Mouse (Mus musculus) ES-E14 (cell line): ENCODE data around the gene Naa20. TPM values are rescaled to one million over a fixed set of nuclear protein-coding genes. Genes with fewer than 3 reads are reported as not detected.
"Not testable (repeated sequence)": the region's sequence is repeated elsewhere in the genome, so short reads cannot be mapped to it uniquely, and the experiment has no call there.

Source experiments
- DNase-seq: peaks from one replicate; pipeline ENCODE4 v3.0.0-alpha.2; 2013; ENCODE audit warnings: low read depth, low spot score
- H3K27ac ChIP-seq: 2 replicates; pipeline ENCODE4 v1.5.1; 2012; ENCODE audit warnings: low read depth, mild to moderate bottlenecking, low read length, moderate library complexity, mixed read lengths; ENCODE audit not compliant: poor library complexity, insufficient read depth, severe bottlenecking
- H3K36me3 ChIP-seq: 2 replicates; pipeline ENCODE4 v1.6.1; 2012; ENCODE audit warnings: mild to moderate bottlenecking, low read length, moderate library complexity, mixed read lengths; ENCODE audit not compliant: control insufficient read depth, poor library complexity, insufficient read depth, severe bottlenecking
- H3K4me1 ChIP-seq, 2 experiments: fragments of 150-350 bp in 1 of 2; sonication (generic) in 1 of 2; 2 replicates each; pipeline ENCODE4 v1.6.1; 2012; ENCODE audit warnings: low read length in 2 of 2, mild to moderate bottlenecking in 1 of 2, mixed read lengths in 1 of 2; ENCODE audit not compliant: control insufficient read depth in 2 of 2, insufficient read depth in 2 of 2, poor library complexity in 1 of 2
- H3K4me3 ChIP-seq, 2 experiments: fragments of 150-350 bp in 1 of 2; sonication (generic) in 1 of 2; 2 replicates each; pipeline ENCODE4 v1.5.1; 2012; ENCODE audit warnings: low read length in 2 of 2, low read depth in 1 of 2, mild to moderate bottlenecking in 1 of 2, mixed read lengths in 1 of 2; ENCODE audit not compliant: insufficient read depth in 1 of 2, poor library complexity in 1 of 2, severe bottlenecking in 1 of 2
- H3K9ac ChIP-seq: 2 replicates; pipeline ENCODE4 v1.6.1; 2012; ENCODE audit warnings: low read depth, mild to moderate bottlenecking, low read length, mixed read lengths; ENCODE audit not compliant: poor library complexity, insufficient read depth, severe bottlenecking
- H3K9me3 ChIP-seq: fragments of 150-350 bp; sonication (generic); 2 replicates; pipeline ENCODE4 v1.6.1; 2012; ENCODE audit warnings: low read depth, mild to moderate bottlenecking, low read length; ENCODE audit not compliant: control insufficient read depth, insufficient read depth
- CHD2 ChIP-seq: IDR thresholded peaks from 2 replicates; pipeline ENCODE4 v1.6.1; 2014; ENCODE audit warnings: mild to moderate bottlenecking, low read depth, low read length, inconsistent platforms
- HCFC1 ChIP-seq: IDR thresholded peaks from 2 replicates; pipeline ENCODE4 v1.6.1; 2012; ENCODE audit warnings: low read length, inconsistent platforms, borderline replicate concordance; ENCODE audit not compliant: insufficient read depth
- MAFK ChIP-seq: IDR thresholded peaks from 2 replicates; pipeline ENCODE4 v1.6.1; 2014; ENCODE audit warnings: mild to moderate bottlenecking, low read depth, low read length, inconsistent platforms; ENCODE audit not compliant: insufficient read depth
- ZC3H11A ChIP-seq: IDR thresholded peaks from 2 replicates; pipeline ENCODE4 v1.6.1; 2012; ENCODE audit warnings: low read depth, mild to moderate bottlenecking, inconsistent platforms, low read length, borderline replicate concordance
- ZNF384 ChIP-seq: IDR thresholded peaks from 2 replicates; pipeline ENCODE4 v1.6.1; 2012; ENCODE audit warnings: low read depth, low read length, inconsistent platforms
- in situ Hi-C, 2 experiments: fragments of 600-800 bp; cut with MboI; formaldehyde crosslinking; loops; one replicate each; pipeline ENCODE4 v1.15.1; 2025; ENCODE audit warnings: low sequenced_read_pairs in 2 of 2, inconsistent platforms in 1 of 2; ENCODE audit not compliant: unreplicated experiment in 2 of 2
- total RNA-seq: library from RNA; depleted of rRNA; stranded (reverse); fragments of 300-350 nt; gene quantifications from 2 replicates; pipeline ENCODE4 v1.2.3, GENCODE M21; 2012

The Naa20 gene
- total RNA-seq, 1 experiment, result 87.6 TPM

GRCm38 (mm10) chr2:145903061-145903901 is 1.4 kb downstream of the Naa20 start:
- DNase-seq, result peak; percentile 81
- Histone ChIP-seq H3K4me1 (peaks cover 6 to 15% of the 10 kb centered on the region in 2 experiments; a peak in 3 of 4 replicates), H3K9me3 (no peaks in the 10 kb centered on the region), H3K27ac (peak overlapping the region; percentile 72), H3K36me3 (peaks cover 7% of the 10 kb centered on the region), H3K4me3 (peak overlapping the region; percentile 90 to 92), H3K9ac (peak overlapping the region; percentile 93)
- in situ Hi-C loops, result no loop called here
- TF ChIP-seq ZNF384, result peak; percentile 60
- peak; percentile 80 for TF ChIP-seq HCFC1
- TF ChIP-seq CHD2, result peak; percentile 67; the same call in 1 of the 2 replicates
- TF ChIP-seq MAFK, result no peak
- TF ChIP-seq ZC3H11A, result no peak

DNA sequence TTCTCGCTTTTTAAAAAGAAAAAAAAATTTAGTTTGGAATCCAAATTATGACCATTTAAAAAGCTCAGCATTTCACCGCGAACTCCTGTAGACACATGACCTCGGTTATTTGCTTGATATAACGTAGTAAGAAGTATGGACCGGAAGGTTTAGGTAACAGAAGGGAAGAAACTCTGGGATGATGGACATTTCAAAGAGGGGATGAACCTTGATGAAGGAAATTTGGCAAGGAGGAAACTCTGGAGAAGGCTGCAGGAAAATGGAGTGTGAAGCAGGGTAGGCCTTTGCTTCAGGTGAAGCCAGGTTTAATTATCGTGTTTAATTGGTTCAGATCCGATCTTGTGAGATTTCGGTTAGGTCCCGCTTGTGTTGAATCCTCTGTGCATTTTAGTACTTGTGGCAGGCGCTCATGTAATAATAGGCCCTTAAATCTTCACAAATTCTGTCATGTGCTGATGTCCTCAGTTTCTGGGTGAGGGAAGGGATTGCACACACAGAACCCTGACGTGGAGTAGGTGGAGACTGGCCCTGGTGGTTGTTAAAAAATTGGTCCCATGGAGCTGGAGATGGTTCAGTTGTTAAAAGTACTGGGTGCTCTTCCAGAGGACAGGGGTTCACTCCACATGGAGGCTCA is 2.2 kb downstream of the Naa20 start:
- peaks cover 11% of the 10 kb centered on the region for H3K36me3 ChIP-seq
- peak overlapping the region; percentile 93 for H3K9ac ChIP-seq
- DNase-seq, result no peak
- H3K4me1 ChIP-seq, result peaks cover 6 to 15% of the 10 kb centered on the region in 2 experiments; a peak in 3 of 4 replicates
- TF ChIP-seq ZC3H11A (no peak), MAFK (no peak), ZNF384 (no peak), CHD2 (no peak), HCFC1 (no peak)
- H3K4me3 ChIP-seq, result peak overlapping the region; percentile 90 to 92
- in situ Hi-C loops, result no loop called here
- no peak overlapping the region for H3K27ac ChIP-seq
- H3K9me3 ChIP-seq, result no peaks in the 10 kb centered on the region

DNA sequence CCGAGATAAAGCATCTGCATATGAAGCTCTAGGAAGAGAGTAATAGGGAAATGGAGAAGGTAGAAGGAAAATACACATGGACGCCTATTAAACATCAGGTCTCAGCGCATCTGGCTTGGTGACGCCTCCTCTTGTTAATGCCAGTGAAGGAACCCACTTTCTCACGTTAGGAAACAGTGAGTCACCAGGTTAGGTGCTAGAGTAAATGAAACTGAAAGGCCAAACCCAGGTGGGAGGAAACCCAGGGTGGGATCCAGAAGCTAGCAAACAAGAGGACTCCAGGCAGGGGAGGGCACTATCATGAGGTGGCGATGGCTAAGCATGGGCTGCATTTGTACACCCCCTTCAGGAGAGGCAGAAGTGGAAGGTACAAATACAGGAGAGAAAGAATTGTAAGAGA is 3.3 kb downstream of the Naa20 start:
- Histone ChIP-seq H3K9me3 (no peaks in the 10 kb centered on the region), H3K9ac (peak overlapping the region; percentile 18), H3K27ac (no peak overlapping the region), H3K4me1 (peaks cover 4 to 15% of the 10 kb centered on the region in 2 experiments; a peak in 3 of 4 replicates), H3K36me3 (peaks cover 13% of the 10 kb centered on the region), H3K4me3 (peak overlapping the region; percentile 19 to 90; a peak in 2 of 4 replicates)
- DNase-seq, result no peak
- in situ Hi-C loops, result no loop called here
- TF ChIP-seq ZNF384 (no peak), ZC3H11A (no peak)

DNA sequence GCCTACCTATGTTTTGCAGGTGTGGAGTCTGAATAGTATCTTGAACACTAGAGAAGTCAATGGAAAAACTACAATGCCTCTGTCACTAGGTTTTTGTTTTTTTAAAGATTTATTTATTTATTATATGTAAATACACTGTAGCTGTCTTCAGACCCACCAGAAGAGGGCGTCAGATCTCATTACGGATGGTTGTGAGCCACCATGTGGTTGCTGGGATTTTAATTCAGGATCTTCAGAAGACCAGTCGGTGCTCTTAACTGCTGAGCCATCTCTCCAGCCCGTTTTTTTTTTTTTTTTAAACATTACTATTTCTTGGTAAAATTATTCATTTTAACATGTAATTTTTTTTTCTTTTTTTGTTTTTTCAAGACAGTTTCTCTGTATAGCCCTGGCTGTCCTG is 4.0 kb downstream of the Naa20 start:
- Histone ChIP-seq H3K4me1 (peaks cover 4 to 15% of the 10 kb centered on the region in 2 experiments; a peak in 3 of 4 replicates), H3K36me3 (peaks cover 15% of the 10 kb centered on the region), H3K4me3 (peak overlapping the region in 1 of 2 experiments; percentile 30; a peak in 1 of 4 replicates)
- H3K27ac ChIP-seq, DNase-seq, H3K9me3 ChIP-seq, in situ Hi-C loops, H3K9ac ChIP-seq: not testable (repeated sequence)
- TF ChIP-seq ZNF384, result peak; percentile 76
